Mouse (Mus musculus) kidney, adult 18-20 months (tissue): ENCODE results near the gene Mrps12.
A peak's percentile ranks its signal among the peaks of the same experiment; 100 is the strongest.
"Not testable (repeated sequence)": the region's sequence is repeated elsewhere in the genome, so short reads cannot be mapped to it uniquely, and the experiment has no call there.

Experiments used
- DNase-seq: peaks from one replicate; pipeline ENCODE4 v3.0.0; 2021

Gene Mrps12

DNA sequence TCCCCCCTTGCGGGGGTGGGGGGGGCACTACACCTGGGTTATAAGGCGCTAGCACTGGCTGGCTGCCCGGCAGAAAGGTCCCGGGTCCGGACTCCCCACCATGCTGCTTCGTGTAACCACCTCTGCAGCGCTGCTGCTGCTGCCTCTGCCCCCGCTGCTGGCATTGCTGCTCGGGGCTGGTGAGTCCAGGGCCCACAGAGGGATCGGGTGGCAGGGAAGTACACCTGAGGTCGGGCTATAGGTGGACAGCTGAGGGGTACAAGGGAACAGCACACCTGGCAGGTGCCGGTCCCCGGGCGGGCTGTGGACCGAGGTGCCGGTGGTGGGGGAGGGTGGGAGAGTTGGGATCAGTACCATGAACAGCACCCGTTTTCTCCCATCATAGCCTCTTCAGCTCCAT lies 14.5 kb upstream of the Mrps12 start, which contains the start of gene Ccer2:
Gene Ccer2, plus strand, starts transcription at position 96 of the 400 bp plus-strand sequence.
- no peak for DNase-seq

GRCm38 (mm10) chr7:28749935-28750334 lies 8.3 kb upstream of the Mrps12 start:
- no peak for DNase-seq

- no peak for DNase-seq
These were observed 282 bp downstream of the Mrps12 start for GRCm38 (mm10) chr7:28741368-28741708.

DNA sequence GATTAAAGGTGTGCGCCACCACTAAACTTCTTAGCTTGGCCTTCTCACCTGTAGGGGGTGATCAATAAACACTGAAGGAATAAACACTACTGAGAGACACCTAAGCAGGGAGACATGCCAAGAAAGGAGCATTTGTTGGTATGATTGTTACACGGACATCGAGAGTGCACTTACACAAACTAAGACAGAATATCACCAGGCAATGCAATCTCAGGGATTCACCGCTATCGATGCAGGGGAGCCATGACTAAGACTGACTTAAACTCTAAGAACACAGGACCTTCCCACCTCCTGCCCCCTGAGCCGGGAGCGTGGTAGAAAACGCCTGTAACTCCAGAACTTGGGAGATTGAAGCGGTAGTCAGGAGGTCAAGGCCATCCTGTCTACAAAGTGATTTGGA lies 671 bp downstream of the Mrps12 start:
- DNase-seq: no peak

- no peak for DNase-seq
These were observed 1.8 kb downstream of the Mrps12 start for GRCm38 (mm10) chr7:28739829-28740228.

DNA sequence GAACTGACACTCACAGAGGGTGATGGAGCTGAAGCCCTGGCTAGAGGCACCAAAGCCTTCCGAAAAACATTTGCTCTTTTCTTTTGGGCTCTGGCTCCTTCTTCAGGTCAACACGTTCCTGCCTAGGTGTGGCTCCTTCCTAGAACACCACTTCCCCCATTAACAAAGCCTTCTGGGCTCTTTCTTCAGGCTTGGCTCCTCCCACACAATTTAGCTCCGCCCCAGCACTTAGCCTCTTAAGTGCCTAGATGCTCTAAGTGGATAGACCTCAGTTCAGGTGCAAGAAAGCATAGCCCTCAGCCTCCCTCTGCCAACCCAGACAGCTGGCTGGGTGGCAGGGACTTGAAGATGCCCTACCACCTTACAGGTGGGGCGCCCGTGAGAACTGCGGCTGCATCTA lies 5.9 kb downstream of the Mrps12 start:
- no peak for DNase-seq

GRCm38 (mm10) chr7:28733211-28733610 lies 8.4 kb downstream of the Mrps12 start:
- DNase-seq: no peak

- DNase-seq: peak; percentile 93
These were observed 9.1 kb downstream of the Mrps12 start for GRCm38 (mm10) chr7:28732341-28733142.

DNA sequence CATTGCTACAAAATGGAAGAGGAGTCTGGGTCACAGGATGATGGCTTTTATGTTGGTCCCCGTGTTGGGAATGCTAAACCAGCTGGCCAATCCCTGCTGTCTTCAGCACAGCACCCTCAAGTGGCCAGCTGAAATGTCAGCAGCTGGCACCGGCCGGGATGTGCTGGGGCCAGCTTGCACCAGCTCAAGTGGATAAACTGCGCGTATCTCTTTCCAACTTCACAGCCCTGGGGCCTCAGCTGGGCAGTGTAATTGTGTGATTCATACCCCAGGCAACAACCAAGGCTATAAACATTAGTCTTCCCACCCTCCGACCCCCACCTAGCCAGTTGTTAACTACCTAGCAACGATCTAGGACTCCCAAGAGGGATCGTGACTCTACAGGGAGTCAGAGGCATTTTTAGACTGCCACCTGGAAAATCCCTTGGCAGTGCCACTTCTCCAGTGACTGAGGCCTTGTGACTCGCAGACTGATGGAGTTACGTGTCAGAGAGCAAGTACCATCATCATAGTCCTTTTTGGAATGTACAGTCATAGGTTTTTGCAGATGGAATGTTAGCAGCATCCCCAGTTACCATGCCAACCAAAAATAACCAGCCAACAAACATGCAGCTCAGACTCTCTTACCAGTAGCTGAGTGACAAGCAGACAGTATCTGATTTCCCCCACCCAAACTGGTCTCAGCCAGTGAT lies 13.8 kb downstream of the Mrps12 start:
- peak; percentile 11 for DNase-seq

DNA sequence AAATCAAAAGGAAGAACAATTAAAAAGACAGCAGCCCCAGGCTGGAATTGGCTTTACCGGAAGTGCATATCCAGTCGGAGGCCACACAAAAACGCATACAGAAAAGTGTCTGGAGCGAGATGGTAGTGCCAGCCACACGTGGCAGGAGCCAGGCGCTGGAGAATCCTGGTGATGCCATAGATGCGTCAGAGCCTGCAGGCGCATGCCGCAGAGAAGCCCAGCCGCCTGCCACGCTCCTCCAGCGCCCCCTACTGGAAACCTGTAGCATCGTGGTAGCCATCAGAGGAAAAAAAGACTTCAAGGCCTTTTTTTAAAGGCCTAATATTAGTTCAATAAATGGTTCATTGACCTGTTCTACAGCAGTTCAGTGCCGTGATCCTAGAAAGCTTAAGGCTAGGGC lies 15.0 kb downstream of the Mrps12 start:
- DNase-seq: peak; percentile 62

DNA sequence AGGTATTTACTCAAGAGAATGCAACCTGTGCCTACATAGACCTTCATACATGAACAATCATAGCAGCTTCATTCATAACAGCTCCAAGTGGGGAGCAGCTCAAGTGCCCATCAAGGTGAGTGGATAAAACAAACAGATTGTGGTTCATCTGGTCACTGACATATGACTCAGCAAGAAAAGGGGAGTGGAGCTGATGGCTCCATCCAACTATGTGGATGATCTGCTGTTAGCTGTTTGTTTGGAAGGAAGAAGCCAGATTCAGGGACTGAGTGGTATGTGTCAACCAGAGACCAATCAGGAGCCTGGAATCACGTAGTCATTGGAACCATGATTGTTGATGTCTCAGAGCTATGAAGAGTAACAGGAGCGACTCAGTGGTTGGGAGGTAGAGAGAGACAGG lies 17.0 kb downstream of the Mrps12 start:
- no peak for DNase-seq

DNA sequence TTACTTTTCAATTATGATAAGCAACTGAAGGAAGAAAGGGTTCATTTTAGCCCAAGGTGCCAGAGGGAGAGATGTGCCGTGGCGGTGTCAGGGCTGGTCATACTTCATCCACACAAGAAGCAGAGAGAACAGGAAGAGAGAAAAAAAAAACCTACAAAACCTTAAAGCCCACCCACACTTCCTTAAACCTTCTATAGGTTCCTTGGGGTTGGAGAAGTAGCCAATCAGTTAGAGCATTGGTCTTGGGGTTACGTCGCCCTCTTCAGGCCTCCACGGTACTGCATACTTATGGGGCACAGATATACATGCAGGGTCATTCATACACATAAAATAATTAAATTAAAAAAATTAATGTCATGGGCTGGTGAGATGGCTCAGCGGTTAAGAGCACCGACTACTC lies 19.5 kb downstream of the Mrps12 start:
- DNase-seq: no peak

DNA sequence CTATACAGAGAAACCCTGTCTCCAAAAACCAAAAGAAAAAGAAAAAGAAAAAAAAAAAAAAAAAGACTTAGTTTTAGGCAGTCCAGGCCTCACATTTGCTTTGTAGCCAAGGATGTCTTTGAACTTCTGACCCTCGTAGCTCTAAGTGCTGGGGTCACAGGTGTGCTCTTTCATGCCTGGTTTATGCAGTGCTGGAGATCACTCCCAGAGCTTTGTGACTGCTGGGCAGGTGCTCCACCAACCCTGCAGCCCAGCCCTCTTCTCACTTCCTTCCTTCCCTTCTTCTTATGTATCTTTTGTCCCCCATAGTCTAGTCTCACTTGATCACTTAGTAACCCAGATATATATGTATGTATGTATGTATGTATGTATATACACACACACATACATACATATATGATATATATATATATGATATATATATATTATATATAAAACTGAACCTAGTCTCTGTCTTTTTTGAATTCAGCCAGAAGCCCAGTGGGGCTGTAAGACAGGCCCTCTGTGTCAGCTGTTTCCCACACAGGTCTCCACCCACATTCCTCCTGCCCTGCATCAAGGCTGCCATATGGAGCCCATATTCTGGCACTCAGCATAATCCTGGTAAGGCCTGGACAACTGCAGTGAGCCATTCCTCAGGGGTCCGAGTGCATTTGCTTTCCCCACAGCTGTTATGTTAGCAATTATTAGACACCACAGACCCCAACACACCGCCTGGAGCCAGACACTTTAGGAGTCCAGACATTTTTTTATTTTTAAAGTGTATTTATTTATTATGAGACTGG lies 20.7 kb downstream of the Mrps12 start:
- DNase-seq: no peak

- no peak for DNase-seq
These were observed 22.0 kb downstream of the Mrps12 start for GRCm38 (mm10) chr7:28719650-28720049.

GRCm38 (mm10) chr7:28719159-28719558 lies 22.5 kb downstream of the Mrps12 start:
- no peak for DNase-seq

- DNase-seq: no peak
These were observed 23.9 kb downstream of the Mrps12 start for GRCm38 (mm10) chr7:28717726-28718125.

DNA sequence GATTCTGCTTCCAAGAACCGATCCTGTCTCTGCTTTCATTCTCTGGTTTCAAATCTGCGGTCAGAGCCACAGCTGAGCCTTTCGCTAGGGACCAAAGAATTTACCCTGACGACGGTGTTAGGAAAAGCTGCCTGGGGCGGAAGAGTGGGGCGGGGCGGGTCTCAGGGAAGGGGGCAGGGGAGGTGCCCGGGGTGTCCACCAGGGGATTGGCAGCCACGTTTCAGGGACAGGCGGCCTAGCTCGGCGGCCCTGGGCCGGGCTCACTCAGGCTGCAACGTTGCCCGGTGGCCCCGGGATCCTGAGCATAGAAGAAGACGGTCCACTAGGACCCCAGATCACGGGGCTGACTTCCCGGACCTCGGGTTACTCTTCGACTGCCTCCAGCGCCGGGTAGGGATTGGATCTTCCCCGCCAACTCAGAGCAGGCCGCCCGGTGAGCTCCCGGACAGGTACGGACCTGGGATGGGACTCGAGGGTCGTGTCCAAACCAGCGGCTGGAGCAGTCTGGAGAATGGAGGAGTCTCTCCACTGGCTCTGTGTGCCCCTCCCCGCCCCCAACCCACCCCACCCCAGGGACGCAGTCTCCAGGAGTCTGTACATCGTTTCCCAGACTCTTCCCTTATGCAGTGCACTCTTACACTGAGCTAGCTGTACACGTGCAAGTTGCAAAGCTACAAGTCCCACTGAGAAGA lies 24.9 kb downstream of the Mrps12 start, which contains the start of gene Fbxo17:
Gene Fbxo17, plus strand, starts transcription at position 215 of the 692 bp plus-strand sequence.
- peak; percentile 48 for DNase-seq

DNA sequence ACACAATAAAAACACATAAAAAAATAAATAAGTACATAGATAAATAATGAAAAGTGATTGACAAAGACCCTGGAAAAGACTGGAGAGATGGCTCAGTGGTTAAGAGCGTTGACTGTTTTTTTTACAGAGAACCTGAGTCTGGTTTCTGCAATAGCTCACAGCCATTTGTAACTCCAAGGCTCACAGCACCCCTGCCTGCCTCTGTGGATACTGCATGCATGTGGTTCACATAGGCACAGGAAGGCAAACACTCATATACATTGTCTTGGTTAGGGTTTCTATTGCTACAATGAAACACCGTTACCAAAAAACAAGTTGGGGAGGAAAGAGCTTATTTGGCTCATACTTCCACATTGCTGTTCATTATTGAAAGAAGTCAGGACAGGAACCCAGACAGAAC lies 26.0 kb downstream of the Mrps12 start:
- no peak for DNase-seq

- DNase-seq: no peak
These were observed 27.0 kb downstream of the Mrps12 start for GRCm38 (mm10) chr7:28714667-28715066.

DNA sequence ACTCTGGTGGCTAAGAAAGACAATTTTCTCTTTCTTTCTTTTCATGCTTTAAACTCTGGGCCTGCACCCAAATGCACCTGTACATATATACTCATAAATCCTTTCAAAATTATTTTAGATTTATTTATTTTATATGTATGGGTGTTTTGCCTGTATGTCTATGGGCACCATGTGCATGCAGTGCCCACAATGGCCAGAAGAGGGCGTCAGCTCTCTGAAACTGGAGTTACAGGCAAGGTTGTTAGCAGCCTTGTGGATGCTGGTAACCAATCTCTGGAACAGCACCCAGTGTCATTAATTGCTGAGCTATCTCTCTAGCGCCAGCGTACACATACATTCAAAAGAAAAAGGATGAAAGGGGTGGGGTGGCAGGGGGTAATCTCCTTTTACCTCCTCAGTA lies 30.7 kb downstream of the Mrps12 start:
- DNase-seq: no peak

- DNase-seq: no peak
These were observed 32.2 kb downstream of the Mrps12 start for GRCm38 (mm10) chr7:28709454-28709853.

DNA sequence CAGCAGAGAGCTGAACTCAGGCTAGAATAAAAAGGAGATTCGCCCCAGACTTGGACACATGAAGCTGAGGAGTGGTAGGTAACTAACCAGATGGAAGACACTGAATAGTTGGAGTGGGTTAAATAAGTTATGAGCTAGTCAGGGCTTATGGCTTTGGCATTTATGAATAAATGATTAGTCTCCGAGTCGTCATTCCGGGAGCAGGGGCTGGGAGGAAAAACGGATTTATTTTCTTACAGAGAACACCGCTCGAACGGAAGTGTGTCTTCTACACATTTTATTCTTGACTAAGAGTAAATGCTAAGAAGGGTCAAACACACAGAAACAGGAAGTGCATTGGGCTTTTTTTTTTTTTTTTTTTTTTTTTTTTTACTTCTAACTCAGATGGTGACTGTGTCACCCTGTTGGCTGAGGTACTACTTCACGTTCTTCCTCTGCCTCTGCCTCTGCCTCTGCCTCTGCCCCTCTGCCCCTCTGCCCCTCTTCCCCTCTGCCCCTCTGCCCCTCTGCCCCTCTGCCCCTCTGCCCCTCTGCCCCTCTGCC lies 38.9 kb downstream of the Mrps12 start:
- no peak for DNase-seq

GRCm38 (mm10) chr7:28701306-28701705 lies 40.3 kb downstream of the Mrps12 start:
- DNase-seq: not testable (repeated sequence)
